Comparison of ENCODE assay signal across 7 mouse cellular contexts in the genomic region with DNA sequence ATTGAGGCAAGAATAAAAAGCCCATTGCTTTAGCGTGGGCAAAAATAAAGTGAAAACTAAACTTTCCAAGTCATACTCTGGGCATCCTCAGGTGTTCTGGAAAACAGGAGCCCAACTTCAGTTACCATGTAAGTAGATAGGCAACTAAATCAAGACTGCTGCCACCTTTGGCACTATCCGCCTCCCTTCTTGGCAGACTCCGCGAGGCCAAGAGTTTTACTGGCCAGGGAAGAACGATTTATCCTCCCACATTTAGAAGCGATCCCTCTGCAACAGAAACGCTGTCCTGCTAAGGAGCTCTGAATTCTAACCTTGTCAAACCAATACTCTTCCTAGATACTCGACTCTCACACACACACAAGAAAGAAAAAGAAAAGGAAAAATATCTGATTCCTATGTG. TPM values are rescaled to one million over a fixed set of nuclear protein-coding genes. Genes with fewer than 3 reads are reported as not detected.
A peak's percentile ranks its signal among the peaks of the same experiment; 100 is the strongest.
DNase-seq lines count a peak whose midpoint lies in the region; ATAC-seq lines count a peak whose summit lies in the region.

No protein-coding gene starts in this region.

- ATAC-seq in kidney, embryonic 14.5 days (ENCODE audit: low FRiP score, low TSS enrichment): no peak

- peak overlapping the region; percentile 87 for H3K4me3 ChIP-seq in kidney, embryonic 14.5 days (ENCODE audit: low read length)

- WGBS in kidney, embryonic 14.5 days: 8% methylated on average over 8 of the region's 8 CpGs

- peak overlapping the region; percentile 97; the same call in 1 of the 2 replicates for H3K9ac ChIP-seq in kidney, embryonic 14.5 days (ENCODE audit: low read depth, low read length)

- H3K27me3 ChIP-seq in kidney, embryonic 14.5 days (ENCODE audit: control insufficient read depth, insufficient read depth, low read length): no peaks in the 10 kb centered on the region

- no peak overlapping the region for H3K27ac ChIP-seq in kidney, embryonic 14.5 days (ENCODE audit: low read depth, low read length)

- peak overlapping the region; percentile 75 for H3K4me2 ChIP-seq in kidney, embryonic 14.5 days (replicated peaks; ENCODE audit: low read depth, low read length)

- no peaks in the 10 kb centered on the region for H3K9me3 ChIP-seq in kidney, embryonic 14.5 days (ENCODE audit: control insufficient read depth, low read length)

- peaks cover 24% of the 10 kb centered on the region for H3K4me1 ChIP-seq in kidney, embryonic 14.5 days (ENCODE audit: control insufficient read depth, insufficient read depth, low read length)

- DNase-seq in R1 (ENCODE audit: low read depth, low spot score): peak; percentile 8
- DNase-seq in cerebellum, adult 9-10 months: peak; percentile 77
- peak; percentile 36 to 62 for DNase-seq in gastrocnemius, postnatal 36 days
- DNase-seq in lung, postnatal 14 days: peak; percentile 46
- peak; percentile 55 for DNase-seq in testis, postnatal 10 days (ENCODE audit: low spot score)
- DNase-seq in retina, postnatal 1 day: no peak

- H3K36me3 ChIP-seq in kidney, embryonic 14.5 days (ENCODE audit: control insufficient read depth, insufficient read depth, low read length): no peaks in the 10 kb centered on the region; the same call in 1 of the 2 replicates

- intact Hi-C loops in gastrocnemius, postnatal 36 days (cut with DNase I): loop anchor here (5.0 kb wide), 1 partner anchor 70 kb away; no protein-coding TSS in a partner anchor

RNA-seq across cellular contexts. Expression of a gene that starts 1.5 kb away (rescaled TPM):
- 10 to 100 TPM; 10.6 to 14.2 TPM for total RNA-seq in gastrocnemius, postnatal 36 days (2021)
- polyA plus RNA-seq in kidney, embryonic 14.5 days (2014; fragmentation: Nextera tagmentation; extraction: Ambion mirVana): 21.4 and 36.5 TPM in 2 replicates
